ENCODE assay signal across 10 mouse cellular contexts in the genomic region with DNA sequence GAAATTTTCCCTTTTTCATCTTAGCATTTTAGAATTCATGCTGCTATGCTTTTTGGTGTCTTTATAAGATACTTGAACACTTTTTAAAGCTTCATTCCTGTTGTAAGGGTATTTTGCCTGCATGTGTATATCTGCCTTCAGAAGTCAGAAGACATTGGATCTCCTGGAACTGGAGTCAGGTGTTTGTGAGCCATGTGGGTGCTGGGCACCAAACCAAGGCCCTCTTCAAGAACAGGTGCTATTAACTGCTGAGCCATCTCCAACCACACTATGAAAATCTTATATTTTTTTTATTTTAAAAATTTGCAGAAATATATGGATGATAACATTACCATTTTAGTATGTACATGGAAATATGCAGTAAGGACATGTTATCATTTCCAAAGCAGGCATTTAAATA. TPM values are rescaled to one million over a fixed set of nuclear protein-coding genes. Genes with fewer than 3 reads are reported as not detected.
DNase-seq lines count a peak whose midpoint lies in the region; ATAC-seq lines count a peak whose summit lies in the region.
"Had no signal": no experiment of that assay in that cellular context is flagged by ENCODE, and none has a peak within 500 bp of the region (broad histone marks: within the 10 kb centered on the region; RNA-seq: fewer than 3 reads in every experiment).

No protein-coding gene starts in this region.

- no peaks in the 10 kb centered on the region for H3K27me3 ChIP-seq in heart, embryonic 15.5 days
- H3K27me3 ChIP-seq in embryonic facial prominence, embryonic 13.5 days = no peaks in the 10 kb centered on the region
- no peaks in the 10 kb centered on the region for H3K27me3 ChIP-seq in midbrain, embryonic 14.5 days (ENCODE audit: control insufficient read depth, insufficient read depth, low read length)

- no peak overlapping the region for H3K27ac ChIP-seq in heart, embryonic 15.5 days
- H3K27ac ChIP-seq in embryonic facial prominence, embryonic 13.5 days = no peak overlapping the region
- H3K27ac ChIP-seq in midbrain, embryonic 14.5 days (replicated peaks; ENCODE audit: low read depth, low read length) = no peak overlapping the region

- no peak overlapping the region for H3K9ac ChIP-seq in heart, embryonic 15.5 days
- no peak overlapping the region for H3K9ac ChIP-seq in embryonic facial prominence, embryonic 13.5 days
- H3K9ac ChIP-seq in midbrain, embryonic 14.5 days (replicated peaks; ENCODE audit: low read length) = no peak overlapping the region

- H3K4me2 ChIP-seq in heart, embryonic 15.5 days = peak overlapping the region; percentile 66; the same call in 1 of the 2 replicates
- H3K4me2 ChIP-seq in embryonic facial prominence, embryonic 13.5 days = peak overlapping the region; percentile 65
- H3K4me2 ChIP-seq in midbrain, embryonic 14.5 days (ENCODE audit: low read length) = peak overlapping the region; percentile 89

- ATAC-seq in heart, embryonic 15.5 days (replicated peaks; ENCODE audit: insufficient number of reproducible peaks, insufficient read depth, low FRiP score, low read depth) = no peak
- ATAC-seq in embryonic facial prominence, embryonic 13.5 days (ENCODE audit: insufficient number of reproducible peaks, insufficient read depth, low FRiP score, low TSS enrichment, low read depth) = no peak
- ATAC-seq in midbrain, embryonic 14.5 days (ENCODE audit: low FRiP score, low TSS enrichment) = no peak
- no peak for ATAC-seq in activated CD4-positive, CD25-positive, alpha-beta regulatory T cell, adult 4 months
- ATAC-seq: liver, postnatal 0 days had no signal

- peaks cover 14% of the 10 kb centered on the region for H3K4me1 ChIP-seq in heart, embryonic 15.5 days (replicated peaks)
- H3K4me1 ChIP-seq in embryonic facial prominence, embryonic 13.5 days = peaks cover 13% of the 10 kb centered on the region; the same call in 1 of the 2 replicates
- peaks cover 15% of the 10 kb centered on the region for H3K4me1 ChIP-seq in midbrain, embryonic 14.5 days (ENCODE audit: control insufficient read depth, insufficient read depth, low read length)

- intact Hi-C loops in heart, postnatal 25 days (cut with DNase I) = no loop called here

- H3K9me3 ChIP-seq in heart, embryonic 15.5 days (replicated peaks) = no peaks in the 10 kb centered on the region
- H3K9me3 ChIP-seq in embryonic facial prominence, embryonic 13.5 days = no peaks in the 10 kb centered on the region
- H3K9me3 ChIP-seq in midbrain, embryonic 14.5 days (ENCODE audit: control insufficient read depth, low read length) = no peaks in the 10 kb centered on the region

- H3K4me3 ChIP-seq in heart, embryonic 15.5 days = no peak overlapping the region
- peak overlapping the region; percentile 91 for H3K4me3 ChIP-seq in embryonic facial prominence, embryonic 13.5 days
- H3K4me3 ChIP-seq in midbrain, embryonic 14.5 days (replicated peaks; ENCODE audit: low read depth, low read length) = peak overlapping the region; percentile 85

- H3K36me3 ChIP-seq in heart, embryonic 15.5 days = no peaks in the 10 kb centered on the region; the same call in 1 of the 2 replicates
- H3K36me3 ChIP-seq in embryonic facial prominence, embryonic 13.5 days = peaks cover 6% of the 10 kb centered on the region; the same call in 1 of the 2 replicates
- H3K36me3 ChIP-seq in midbrain, embryonic 14.5 days (ENCODE audit: control insufficient read depth, insufficient read depth, low read length) = peaks cover 11% of the 10 kb centered on the region

- no peak for DNase-seq in heart, postnatal 25 days (ENCODE audit: low spot score)
- peak; percentile 24 for DNase-seq in gastrocnemius, postnatal 25 days
- DNase-seq in midbrain, embryonic 14.5 days = no peak
- no peak for DNase-seq in adrenal gland, postnatal 14 days
- no peak for DNase-seq in kidney, adult 9 months
- DNase-seq: cerebellum, postnatal 25 days; liver, postnatal 0 days had no signal

RNA-seq across cellular contexts. Expression of gene Tia1, which starts 2.3 kb away (rescaled TPM):
- 109 and 119 TPM in 2 replicates for polyA plus RNA-seq in heart, embryonic 15.5 days (2015; fragmentation: Nextera tagmentation; extraction: Ambion mirVana)
- total RNA-seq in heart, postnatal 25 days (2021) = 10 to 100 TPM; 26.6 to 27.1 TPM
- 279 and 301 TPM in 2 replicates for polyA plus RNA-seq in embryonic facial prominence, embryonic 13.5 days (2015; fragmentation: Nextera tagmentation; extraction: Ambion mirVana)
- 10 to 100 TPM; 18.7 to 23.4 TPM for total RNA-seq in gastrocnemius, postnatal 25 days (2021)
- polyA plus RNA-seq in midbrain, embryonic 14.5 days (2014; fragmentation: Nextera tagmentation; extraction: Ambion mirVana) = 317 and 387 TPM in 2 replicates
- polyA plus RNA-seq in activated CD4-positive, CD25-positive, alpha-beta regulatory T cell, adult 4 months (2017; shearing (Covaris generic)) = 100 to 1,000 TPM in 1 of 2 experiments, 10 to 100 TPM in 1; 96.7 to 104 TPM
- total RNA-seq in adrenal gland, postnatal 14 days (2021) = 48.8 and 69.5 TPM in 2 replicates

RNA-seq across cellular contexts. Expression of gene Pcyox1, which starts 9.4 kb away (rescaled TPM):
- 49.8 and 54.7 TPM in 2 replicates for polyA plus RNA-seq in heart, embryonic 15.5 days (2015; fragmentation: Nextera tagmentation; extraction: Ambion mirVana)
- total RNA-seq in heart, postnatal 25 days (2021) = 10 to 100 TPM; 62.1 to 72.9 TPM
- 80.4 and 89.2 TPM in 2 replicates for polyA plus RNA-seq in embryonic facial prominence, embryonic 13.5 days (2015; fragmentation: Nextera tagmentation; extraction: Ambion mirVana)
- total RNA-seq in gastrocnemius, postnatal 25 days (2021) = 10 to 100 TPM; 50.7 to 65.0 TPM
- 68.7 and 109 TPM in 2 replicates for polyA plus RNA-seq in midbrain, embryonic 14.5 days (2014; fragmentation: Nextera tagmentation; extraction: Ambion mirVana)
- polyA plus RNA-seq in activated CD4-positive, CD25-positive, alpha-beta regulatory T cell, adult 4 months (2017; shearing (Covaris generic)) = 1 to 10 TPM; 5.3 to 6.9 TPM
- 145 and 151 TPM in 2 replicates for total RNA-seq in adrenal gland, postnatal 14 days (2021)

RNA-seq across cellular contexts. Expression of gene Gm44790, which starts 20.2 kb away (rescaled TPM):
- polyA plus RNA-seq in heart, embryonic 15.5 days (2015; fragmentation: Nextera tagmentation; extraction: Ambion mirVana) = 1.1 TPM in 1 of 2 replicates, not detected in the other
- under 1 TPM in 1 of 2 experiments, not detected in 1; 0.36 TPM for total RNA-seq in heart, postnatal 25 days (2021)
- not detected in 2 replicates for polyA plus RNA-seq in embryonic facial prominence, embryonic 13.5 days (2015; fragmentation: Nextera tagmentation; extraction: Ambion mirVana)
- total RNA-seq in gastrocnemius, postnatal 25 days (2021) = not detected
- not detected in 2 replicates for polyA plus RNA-seq in midbrain, embryonic 14.5 days (2014; fragmentation: Nextera tagmentation; extraction: Ambion mirVana)
- not detected for polyA plus RNA-seq in activated CD4-positive, CD25-positive, alpha-beta regulatory T cell, adult 4 months (2017; shearing (Covaris generic))
- total RNA-seq in adrenal gland, postnatal 14 days (2021) = 0.78 TPM in 1 of 2 replicates, not detected in the other
- polyA plus RNA-seq: liver, postnatal 0 days had no signal

RNA-seq across cellular contexts. Expression of gene C87436, which starts 31.9 kb away (rescaled TPM):
- polyA plus RNA-seq in heart, embryonic 15.5 days (2015; fragmentation: Nextera tagmentation; extraction: Ambion mirVana) = 15.1 and 17.3 TPM in 2 replicates
- total RNA-seq in heart, postnatal 25 days (2021) = 10 to 100 TPM in 1 of 2 experiments, 1 to 10 TPM in 1; 9.1 to 12.4 TPM
- polyA plus RNA-seq in embryonic facial prominence, embryonic 13.5 days (2015; fragmentation: Nextera tagmentation; extraction: Ambion mirVana) = 27.9 and 31.4 TPM in 2 replicates
- total RNA-seq in gastrocnemius, postnatal 25 days (2021) = 1 to 10 TPM; 6.1 to 6.4 TPM
- 22.8 and 25.5 TPM in 2 replicates for polyA plus RNA-seq in midbrain, embryonic 14.5 days (2014; fragmentation: Nextera tagmentation; extraction: Ambion mirVana)
- polyA plus RNA-seq in activated CD4-positive, CD25-positive, alpha-beta regulatory T cell, adult 4 months (2017; shearing (Covaris generic)) = 10 to 100 TPM; 25.1 to 26.1 TPM
- total RNA-seq in adrenal gland, postnatal 14 days (2021) = 15.6 and 16.4 TPM in 2 replicates

RNA-seq across cellular contexts. Expression of gene Snrpg, which starts 35.2 kb away (rescaled TPM):
- 261 and 274 TPM in 2 replicates for polyA plus RNA-seq in heart, embryonic 15.5 days (2015; fragmentation: Nextera tagmentation; extraction: Ambion mirVana)
- total RNA-seq in heart, postnatal 25 days (2021) = 10 to 100 TPM; 45.9 to 49.7 TPM
- 768 and 781 TPM in 2 replicates for polyA plus RNA-seq in embryonic facial prominence, embryonic 13.5 days (2015; fragmentation: Nextera tagmentation; extraction: Ambion mirVana)
- 10 to 100 TPM; 26.2 to 27.1 TPM for total RNA-seq in gastrocnemius, postnatal 25 days (2021)
- polyA plus RNA-seq in midbrain, embryonic 14.5 days (2014; fragmentation: Nextera tagmentation; extraction: Ambion mirVana) = 480 and 559 TPM in 2 replicates
- polyA plus RNA-seq in activated CD4-positive, CD25-positive, alpha-beta regulatory T cell, adult 4 months (2017; shearing (Covaris generic)) = 100 to 1,000 TPM; 383 to 452 TPM
- 248 and 268 TPM in 2 replicates for total RNA-seq in adrenal gland, postnatal 14 days (2021)
